In the genomic region with DNA sequence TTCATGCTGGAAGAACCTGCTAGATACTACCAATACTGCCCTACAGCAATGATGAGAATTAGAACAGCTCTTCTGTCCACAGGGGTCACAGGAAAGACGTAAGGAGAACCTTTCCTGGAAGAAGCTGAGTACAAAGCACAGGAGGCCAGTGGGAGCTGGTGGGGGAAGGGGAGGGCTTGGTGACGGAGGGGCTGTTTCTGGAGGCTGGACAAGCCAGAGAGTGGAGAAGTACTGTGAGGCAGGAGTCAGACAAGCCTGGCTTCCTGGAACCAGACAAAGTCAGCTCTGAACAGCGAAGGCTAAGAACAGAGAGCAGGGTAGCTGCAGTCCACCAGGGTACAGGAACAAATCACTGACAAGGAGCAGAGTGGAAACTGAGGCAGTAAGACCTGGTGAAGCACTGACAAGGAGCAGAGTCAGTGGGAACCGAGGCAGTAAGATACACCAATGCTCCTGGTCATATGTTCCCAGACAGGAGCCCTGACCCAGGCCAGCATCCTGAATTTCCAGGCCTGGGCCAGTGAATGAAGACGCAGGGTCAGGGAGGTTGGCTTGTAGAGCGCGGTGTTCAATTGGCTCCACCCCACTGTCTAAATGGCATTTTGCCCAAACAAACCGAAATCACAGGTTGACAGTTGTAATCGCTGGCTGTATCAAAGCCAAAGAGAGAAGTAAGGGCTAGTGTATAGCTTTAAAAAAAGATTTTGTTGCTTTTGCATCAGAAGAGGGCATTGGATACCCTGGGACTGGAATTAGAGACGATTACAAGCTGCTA, we compare ENCODE assay signal across 13 mouse cellular contexts.
A peak's percentile ranks its signal among the peaks of the same experiment; 100 is the strongest.
DNase-seq lines count a peak whose midpoint lies in the region; ATAC-seq and TF ChIP-seq lines count a peak whose summit lies in the region.
"Had no signal": no experiment of that assay in that cellular context is flagged by ENCODE, and none has a peak within 500 bp of the region (broad histone marks: within the 10 kb centered on the region; RNA-seq: fewer than 3 reads in every experiment).

No protein-coding gene starts in this region.

- ATAC-seq in heart, embryonic 13.5 days (ENCODE audit: extremely low read depth, insufficient number of reproducible peaks, low FRiP score, low TSS enrichment), result no peak
- ATAC-seq in lung, embryonic 14.5 days (ENCODE audit: insufficient read depth), result no peak

- intact Hi-C loops in heart, postnatal 10 days (cut with DNase I), result loop anchor here (2.0 kb wide), 1 partner anchor 27 kb away; no protein-coding TSS in a partner anchor

- H3K27me3 ChIP-seq in heart, embryonic 13.5 days (replicated peaks), result no peaks in the 10 kb centered on the region
- no peaks in the 10 kb centered on the region for H3K27me3 ChIP-seq in lung, embryonic 14.5 days (ENCODE audit: insufficient read depth, low read length)
- H3K27me3 ChIP-seq: embryonic facial prominence, embryonic 12.5 days; hindbrain, embryonic 13.5 days had no signal

- WGBS in heart, embryonic 13.5 days, result 67% methylated on average over 10 of the region's 10 CpGs
- WGBS in lung, embryonic 14.5 days, result 65% methylated on average over 10 of the region's 10 CpGs

- 0 out of 2 replicates have a peak overlapping the region, but pooled peaks have one; percentile 26 for H3K27ac ChIP-seq in heart, embryonic 13.5 days (replicated peaks)
- H3K27ac ChIP-seq in lung, embryonic 14.5 days (ENCODE audit: low read depth), result no peak overlapping the region
- H3K27ac ChIP-seq: embryonic facial prominence, embryonic 12.5 days; hindbrain, embryonic 13.5 days; limb, embryonic 10.5 days had no signal

- no peak for TF ChIP-seq CTCF in lung, embryonic 14.5 days (IDR thresholded peaks at IDR 0.05; ENCODE audit: low read depth)

- no peak overlapping the region for H3K4me2 ChIP-seq in heart, embryonic 13.5 days
- H3K4me2 ChIP-seq in lung, embryonic 14.5 days, result no peak overlapping the region
- H3K4me2 ChIP-seq: embryonic facial prominence, embryonic 12.5 days; hindbrain, embryonic 13.5 days had no signal

- peak; percentile 31 for DNase-seq in adrenal gland, postnatal 14 days
- DNase-seq in adrenal gland, postnatal 4 days (ENCODE audit: low spot score in 2 of 2), result no peak
- DNase-seq in heart, postnatal 10 days, result no peak
- DNase-seq in lung, embryonic 14.5 days, result peak; percentile 19
- no peak for DNase-seq in lung, adult 18-20 months
- DNase-seq in kidney, postnatal 14 days, result peak; percentile 41
- no peak for DNase-seq in thymus, adult 18-20 months
- DNase-seq: adrenal gland, adult 8-10 months; right cerebral cortex, postnatal 14 days had no signal

- no peaks in the 10 kb centered on the region for H3K9me3 ChIP-seq in heart, embryonic 13.5 days
- no peaks in the 10 kb centered on the region for H3K9me3 ChIP-seq in lung, embryonic 14.5 days (ENCODE audit: low read depth, low read length)
- H3K9me3 ChIP-seq: embryonic facial prominence, embryonic 12.5 days; hindbrain, embryonic 13.5 days; limb, embryonic 10.5 days had no signal

- H3K9ac ChIP-seq in heart, embryonic 13.5 days, result no peak overlapping the region
- H3K9ac ChIP-seq in lung, embryonic 14.5 days, result no peak overlapping the region
- H3K9ac ChIP-seq: embryonic facial prominence, embryonic 12.5 days; hindbrain, embryonic 13.5 days had no signal

- peaks cover 28% of the 10 kb centered on the region for H3K4me1 ChIP-seq in heart, embryonic 13.5 days
- no peaks in the 10 kb centered on the region for H3K4me1 ChIP-seq in lung, embryonic 14.5 days (ENCODE audit: insufficient read depth)
- H3K4me1 ChIP-seq: embryonic facial prominence, embryonic 12.5 days had no signal

- no peak overlapping the region for H3K4me3 ChIP-seq in heart, embryonic 13.5 days
- no peak overlapping the region for H3K4me3 ChIP-seq in lung, embryonic 14.5 days (ENCODE audit: low read depth, low read length)
- H3K4me3 ChIP-seq: embryonic facial prominence, embryonic 12.5 days; hindbrain, embryonic 13.5 days; limb, embryonic 10.5 days had no signal

- no peaks in the 10 kb centered on the region for H3K36me3 ChIP-seq in heart, embryonic 13.5 days
- H3K36me3 ChIP-seq in lung, embryonic 14.5 days (ENCODE audit: insufficient read depth), result no peaks in the 10 kb centered on the region
- H3K36me3 ChIP-seq: embryonic facial prominence, embryonic 12.5 days; hindbrain, embryonic 13.5 days; limb, embryonic 10.5 days had no signal

Comparison
In these comparisons a context has a peak if more than half of its experiments do, and no peak if none do; other contexts are left out.
1. DNase-seq: peak in adrenal gland, postnatal 14 days (single experiment), lung, embryonic 14.5 days (single experiment) and kidney, postnatal 14 days (single experiment); none in adrenal gland, postnatal 4 days (0 of 2), heart, postnatal 10 days (0 of 2), lung, adult 18-20 months (0 of 2) and thymus, adult 18-20 months (0 of 2).